In genomic region chr3:34860877-34861649, GRCm38 (mm10) we compare ENCODE assay signal across 14 mouse cellular contexts.
DNase-seq lines count a peak whose midpoint lies in the region; ATAC-seq lines count a peak whose summit lies in the region.
"Had no signal": no experiment of that assay in that cellular context is flagged by ENCODE, and none has a peak within 500 bp of the region (broad histone marks: within the 10 kb centered on the region; RNA-seq: fewer than 3 reads in every experiment).

No protein-coding gene starts in this region.

- no peaks in the 10 kb centered on the region for H3K36me3 ChIP-seq in embryonic facial prominence, embryonic 11.5 days (replicated peaks; ENCODE audit: control insufficient read depth, insufficient read depth, low read depth, low read length)
- H3K36me3 ChIP-seq in embryonic facial prominence, embryonic 10.5 days (replicated peaks), result no peaks in the 10 kb centered on the region
- no peaks in the 10 kb centered on the region for H3K36me3 ChIP-seq in hindbrain, embryonic 14.5 days (replicated peaks; ENCODE audit: control insufficient read depth, insufficient read depth)
- no peaks in the 10 kb centered on the region for H3K36me3 ChIP-seq in midbrain, embryonic 15.5 days (replicated peaks)

- no peak overlapping the region for H3K4me2 ChIP-seq in embryonic facial prominence, embryonic 11.5 days (ENCODE audit: low read depth, low read length)
- H3K4me2 ChIP-seq in hindbrain, embryonic 14.5 days (replicated peaks), result 0 out of 2 replicates have a peak overlapping the region, but pooled peaks have one; percentile 12
- H3K4me2 ChIP-seq in midbrain, embryonic 15.5 days, result no peak overlapping the region

- H3K4me1 ChIP-seq in embryonic facial prominence, embryonic 11.5 days (ENCODE audit: control insufficient read depth, insufficient read depth, low read length), result no peaks in the 10 kb centered on the region
- 0 out of 2 replicates have a peak, but pooled peaks cover 3% of the 10 kb centered on the region for H3K4me1 ChIP-seq in embryonic facial prominence, embryonic 10.5 days
- peaks cover 11% of the 10 kb centered on the region for H3K4me1 ChIP-seq in hindbrain, embryonic 14.5 days (replicated peaks; ENCODE audit: control insufficient read depth, insufficient read depth, low read length)
- no peaks in the 10 kb centered on the region for H3K4me1 ChIP-seq in midbrain, embryonic 15.5 days

- no peak overlapping the region for H3K27ac ChIP-seq in embryonic facial prominence, embryonic 11.5 days (replicated peaks; ENCODE audit: low read depth, low read length)
- H3K27ac ChIP-seq in embryonic facial prominence, embryonic 10.5 days (replicated peaks), result no peak overlapping the region
- H3K27ac ChIP-seq in hindbrain, embryonic 14.5 days, result 0 out of 2 replicates have a peak overlapping the region, but pooled peaks have one; percentile 11
- no peak overlapping the region for H3K27ac ChIP-seq in midbrain, embryonic 15.5 days
- H3K27ac ChIP-seq: heart, adult 2 months had no signal

- no peak for ATAC-seq in embryonic facial prominence, embryonic 11.5 days (replicated peaks; ENCODE audit: insufficient number of reproducible peaks, low FRiP score, low TSS enrichment, low read depth)
- peak; percentile 72 for ATAC-seq in hindbrain, embryonic 14.5 days (ENCODE audit: low FRiP score)
- peak; percentile 69 for ATAC-seq in midbrain, embryonic 15.5 days (replicated peaks)

- H3K4me3 ChIP-seq in embryonic facial prominence, embryonic 11.5 days (ENCODE audit: low read depth, low read length), result no peak overlapping the region
- no peak overlapping the region for H3K4me3 ChIP-seq in embryonic facial prominence, embryonic 10.5 days
- no peak overlapping the region for H3K4me3 ChIP-seq in hindbrain, embryonic 14.5 days (replicated peaks; ENCODE audit: low read length)
- no peak overlapping the region for H3K4me3 ChIP-seq in midbrain, embryonic 15.5 days
- H3K4me3 ChIP-seq: heart, adult 2 months had no signal

- no peaks in the 10 kb centered on the region for H3K9me3 ChIP-seq in embryonic facial prominence, embryonic 11.5 days (replicated peaks; ENCODE audit: control insufficient read depth, low read length)
- no peaks in the 10 kb centered on the region for H3K9me3 ChIP-seq in embryonic facial prominence, embryonic 10.5 days
- H3K9me3 ChIP-seq in hindbrain, embryonic 14.5 days (ENCODE audit: control insufficient read depth, low read length), result no peaks in the 10 kb centered on the region
- H3K9me3 ChIP-seq in midbrain, embryonic 15.5 days, result no peaks in the 10 kb centered on the region

- WGBS in embryonic facial prominence, embryonic 11.5 days, result 70% methylated on average over 16 of the region's 16 CpGs
- 79% methylated on average over 16 of the region's 16 CpGs for WGBS in embryonic facial prominence, embryonic 10.5 days
- 35% methylated on average over 16 of the region's 16 CpGs for WGBS in hindbrain, embryonic 14.5 days
- 46% methylated on average over 16 of the region's 16 CpGs for WGBS in midbrain, embryonic 15.5 days

- H3K27me3 ChIP-seq in embryonic facial prominence, embryonic 11.5 days (ENCODE audit: control insufficient read depth, insufficient read depth, low read length), result no peaks in the 10 kb centered on the region
- no peaks in the 10 kb centered on the region for H3K27me3 ChIP-seq in embryonic facial prominence, embryonic 10.5 days (replicated peaks; ENCODE audit: low read depth, poor library complexity, severe bottlenecking)
- no peaks in the 10 kb centered on the region for H3K27me3 ChIP-seq in hindbrain, embryonic 14.5 days (ENCODE audit: control insufficient read depth, insufficient read depth, low read length)
- no peaks in the 10 kb centered on the region for H3K27me3 ChIP-seq in midbrain, embryonic 15.5 days (replicated peaks)

- peak; percentile 10 for DNase-seq in embryonic facial prominence, embryonic 11.5 days (ENCODE audit: low spot score)
- no peak for DNase-seq in embryonic facial prominence, embryonic 10.5 days (ENCODE audit: low spot score)
- DNase-seq in Muller cell, postnatal 12 days (ENCODE audit: inconsistent ontology term), result peak; percentile 17
- DNase-seq in hindbrain, embryonic 14.5 days (ENCODE audit: low spot score), result peak; percentile 44
- no peak for DNase-seq in urinary bladder, postnatal 25 days (ENCODE audit: low spot score)
- DNase-seq in adipocyte (ENCODE audit: low spot score), result no peak
- DNase-seq in right cerebral cortex, postnatal 25 days, result no peak
- DNase-seq: adrenal gland, postnatal 10 days; cerebellum, postnatal 10 days; heart, adult 2 months; heart, postnatal 36 days; kidney, postnatal 14 days; liver had no signal

- no peak overlapping the region for H3K9ac ChIP-seq in embryonic facial prominence, embryonic 11.5 days (replicated peaks; ENCODE audit: low read length)
- no peak overlapping the region for H3K9ac ChIP-seq in hindbrain, embryonic 14.5 days
- H3K9ac ChIP-seq in midbrain, embryonic 15.5 days, result no peak overlapping the region

Comparison
In these comparisons a context has a peak if more than half of its experiments do, and no peak if none do; other contexts are left out.
1. DNase-seq: peak in embryonic facial prominence, embryonic 11.5 days (single experiment), Muller cell, postnatal 12 days (single experiment) and hindbrain, embryonic 14.5 days (single experiment); none in embryonic facial prominence, embryonic 10.5 days (single experiment), urinary bladder, postnatal 25 days (single experiment), adipocyte (single experiment) and right cerebral cortex, postnatal 25 days (single experiment).